Mouse (Mus musculus): ENCODE results near the gene Bloc1s4.

DNA sequence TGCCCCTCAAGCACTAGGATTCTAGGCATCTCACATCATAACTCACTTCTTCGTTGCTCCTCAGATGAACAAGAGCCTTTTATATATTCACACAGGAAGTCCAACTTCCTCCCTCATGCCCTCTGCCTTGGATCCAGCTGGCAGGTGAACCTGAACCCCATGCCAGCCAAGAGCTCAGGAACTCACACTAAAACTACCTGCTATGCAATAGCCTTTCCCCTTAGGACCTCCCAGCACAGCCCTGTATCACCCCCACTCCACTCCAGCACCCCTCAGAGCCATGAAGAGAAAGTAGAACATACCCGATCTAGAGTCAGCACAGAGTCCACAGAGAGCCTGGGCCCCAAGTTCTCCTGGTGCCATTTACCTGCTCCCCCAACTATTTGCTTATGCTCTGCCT is 21.3 kb downstream of the Bloc1s4 start:
- TF ChIP-seq EP300 (IDR thresholded peaks at IDR 0.05; ENCODE audit: insufficient read depth, low read depth, low read length) (no peak), CTCF (IDR thresholded peaks at IDR 0.05) (no peak)

All from heart, adult 2 months (tissue).